Mouse (Mus musculus) heart, adult 9 months (tissue): ENCODE results near the gene Zbtb8os.

Experiments
- DNase-seq, 2 experiments: peaks; one replicate each; pipeline ENCODE4 v3.0.0; 2022; ENCODE audit warnings: low spot score in 2 of 2

The Zbtb8os gene

DNA sequence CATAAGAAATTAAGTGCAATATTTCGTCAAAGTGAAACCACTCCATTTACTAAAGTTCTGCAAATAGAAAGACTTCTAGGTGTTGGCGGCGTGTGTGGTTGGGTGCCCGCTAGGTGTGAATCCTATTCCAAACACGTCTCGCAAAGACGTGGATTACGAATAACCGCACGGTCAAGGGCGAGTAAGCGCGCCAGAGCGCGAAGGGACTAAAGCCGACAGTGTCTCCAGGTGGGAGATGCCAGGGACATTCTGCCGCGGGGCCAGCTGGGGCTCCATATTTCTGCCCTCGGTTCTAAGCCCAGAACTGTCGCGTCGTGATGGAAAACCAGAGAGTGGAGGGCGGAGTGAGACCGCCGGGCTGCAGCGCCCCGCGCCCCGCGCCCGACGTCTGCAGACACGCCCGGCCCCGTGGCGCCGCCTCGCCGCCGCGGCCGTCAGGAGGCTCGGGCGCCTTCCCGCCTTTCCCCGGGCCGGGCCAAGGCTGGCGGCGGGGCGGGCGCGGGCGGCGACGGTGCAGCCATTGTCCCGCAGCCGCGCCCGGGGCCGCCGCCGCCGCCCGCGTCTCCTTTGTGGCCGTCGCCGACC lies 41.6 kb downstream of the Zbtb8os start:
- DNase-seq = peak; percentile 40 to 48

- DNase-seq = peak in 1 of 2 experiments; percentile 44
Measured at GRCm38 (mm10) chr4:129377601-129378390, 42.3 kb downstream of the Zbtb8os start, which contains the start of gene Zbtb8a. TSS of gene Zbtb8a (minus strand) at chr4:129378116.

- DNase-seq = no peak
Measured at GRCm38 (mm10) chr4:129379805-129380204, 44.3 kb downstream of the Zbtb8os start.

DNA sequence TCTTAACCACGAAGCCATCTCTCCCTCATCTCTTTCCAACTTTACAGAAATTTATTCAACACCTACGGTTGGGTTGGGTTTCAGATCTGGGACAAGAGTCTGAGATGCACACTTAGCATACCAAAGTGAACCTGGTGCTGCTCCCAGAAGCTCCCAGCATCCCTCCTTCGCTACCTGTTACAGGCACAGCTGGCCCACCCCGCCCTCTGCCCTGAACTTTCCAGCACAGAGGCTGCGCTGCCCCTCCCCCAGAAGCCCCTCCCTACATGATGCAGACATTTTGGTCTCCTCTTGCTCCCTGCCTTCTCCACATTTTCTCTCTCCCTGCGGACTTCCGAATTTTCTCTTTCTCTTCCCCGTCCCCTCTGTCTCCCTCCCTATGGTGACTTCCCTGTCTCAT lies 45.7 kb downstream of the Zbtb8os start:
- no peak for DNase-seq

GRCm38 (mm10) chr4:129382029-129382428 lies 46.5 kb downstream of the Zbtb8os start:
- DNase-seq = no peak

GRCm38 (mm10) chr4:129382488-129382887 lies 47.0 kb downstream of the Zbtb8os start:
- DNase-seq = peak; percentile 73 to 79

GRCm38 (mm10) chr4:129383586-129383985 lies 48.1 kb downstream of the Zbtb8os start:
- DNase-seq = no peak

- DNase-seq = peak; percentile 68
Measured at GRCm38 (mm10) chr4:129384440-129384839, 48.9 kb downstream of the Zbtb8os start.

DNA sequence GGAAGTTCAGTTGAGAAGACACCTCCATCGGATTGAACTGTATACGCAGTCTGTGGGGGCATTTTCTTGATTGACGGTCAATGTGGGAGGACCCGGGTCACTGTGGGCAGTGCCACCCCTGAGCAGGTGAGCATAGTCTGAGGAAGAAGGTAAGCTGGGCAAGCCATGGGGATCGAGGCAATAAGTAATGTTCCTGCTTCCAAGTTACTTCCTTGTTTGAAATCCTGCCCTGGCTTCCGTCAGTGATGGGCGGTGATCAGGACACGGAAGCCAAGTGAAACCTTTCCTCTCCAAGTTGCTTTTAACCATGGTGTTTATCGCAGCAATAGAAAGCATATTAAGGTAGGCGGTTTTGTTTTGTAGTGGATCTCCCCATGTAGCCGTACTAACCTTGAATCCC lies 50.2 kb downstream of the Zbtb8os start:
- DNase-seq = no peak

- DNase-seq = no peak
Measured at GRCm38 (mm10) chr4:129386269-129386946, 50.9 kb downstream of the Zbtb8os start.

GRCm38 (mm10) chr4:129386989-129387388 lies 51.5 kb downstream of the Zbtb8os start:
- DNase-seq = no peak

GRCm38 (mm10) chr4:129388404-129388803 lies 52.9 kb downstream of the Zbtb8os start:
- DNase-seq = no peak

- no peak for DNase-seq
Measured at GRCm38 (mm10) chr4:129390216-129390743, 54.8 kb downstream of the Zbtb8os start.

DNA sequence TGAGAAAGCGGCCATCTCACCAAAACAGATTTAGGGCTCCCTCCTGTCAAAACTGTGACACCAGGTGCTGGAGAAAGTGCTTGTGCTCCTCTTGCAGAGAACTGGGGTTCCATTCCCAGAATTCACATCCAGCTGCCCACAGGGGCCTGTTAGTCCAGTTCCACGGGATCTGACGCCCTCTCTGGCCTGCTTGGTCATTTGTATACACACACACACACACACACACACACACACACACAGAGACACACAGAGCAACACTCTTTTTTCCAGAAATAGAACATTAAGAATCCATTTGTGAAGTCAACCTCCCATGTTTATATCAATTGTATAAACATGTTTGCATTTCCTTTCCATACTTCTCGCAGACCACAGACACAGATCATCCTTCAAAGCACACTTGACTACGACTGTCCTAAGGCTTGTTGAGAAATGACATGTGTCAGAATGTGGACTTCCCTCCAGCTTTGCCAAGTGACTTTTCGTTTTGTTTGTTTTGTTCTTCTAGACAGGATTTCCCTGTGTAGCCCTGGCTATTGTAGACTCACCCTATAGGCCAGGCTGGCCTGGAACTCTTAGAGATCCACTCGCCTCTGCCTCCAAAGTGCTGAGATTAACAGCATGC lies 55.6 kb downstream of the Zbtb8os start:
- DNase-seq = no peak

DNA sequence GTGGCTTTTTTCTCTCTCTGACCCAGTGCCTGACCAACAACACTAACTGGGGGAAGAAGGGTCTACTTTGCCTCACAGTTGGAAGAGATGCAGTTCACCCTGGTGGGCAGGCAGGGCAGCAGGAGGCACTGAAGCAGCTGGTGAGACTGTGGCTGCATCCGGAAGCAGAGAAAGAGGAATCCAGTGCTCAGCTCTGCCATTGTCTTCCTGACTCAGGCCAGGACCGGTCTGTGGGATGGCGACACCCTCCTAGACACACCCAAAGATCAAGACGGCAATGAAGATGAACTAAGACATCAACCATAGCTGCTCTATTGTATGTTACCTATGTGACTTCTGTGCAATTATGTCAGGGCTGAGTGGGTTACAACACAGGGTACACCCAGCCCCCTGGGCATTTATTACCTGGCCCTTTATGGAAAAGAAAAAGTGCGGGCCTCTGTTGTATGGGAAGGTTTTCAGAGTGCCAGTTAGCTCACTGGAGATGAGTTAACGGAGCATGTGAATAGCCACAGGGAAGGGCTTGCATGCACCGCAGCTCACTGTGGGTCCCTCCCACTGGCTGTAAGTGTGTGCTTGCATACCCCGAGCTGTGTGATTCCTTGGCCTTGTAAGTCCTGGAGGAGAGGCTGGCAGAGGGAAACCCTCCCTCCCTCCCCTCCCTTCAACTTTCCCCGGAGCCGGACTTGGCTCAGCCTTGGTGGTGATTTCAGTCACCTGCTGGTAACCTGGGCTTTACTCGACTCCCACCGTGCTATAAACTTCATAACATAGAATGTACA lies 58.8 kb downstream of the Zbtb8os start:
- no peak for DNase-seq

DNA sequence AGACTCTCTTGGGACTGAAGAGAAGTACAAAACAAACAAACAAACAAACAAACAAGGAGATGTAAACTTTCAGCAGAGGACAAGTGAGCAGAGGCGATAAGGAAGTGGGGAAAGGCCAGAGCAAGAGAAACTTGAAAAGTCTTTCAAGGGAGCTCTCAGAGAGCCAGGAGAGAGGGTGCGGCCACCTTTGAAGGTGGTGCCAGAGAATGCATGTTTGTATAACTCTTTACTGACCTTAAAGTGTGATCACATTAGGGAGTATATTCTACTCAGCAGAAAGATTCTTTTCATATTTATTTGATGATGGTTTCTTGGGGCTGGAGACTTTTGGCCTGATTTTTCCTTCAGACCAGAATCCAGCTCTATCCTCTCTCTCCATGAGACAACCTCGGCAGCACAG lies 61.5 kb downstream of the Zbtb8os start:
- DNase-seq = no peak

DNA sequence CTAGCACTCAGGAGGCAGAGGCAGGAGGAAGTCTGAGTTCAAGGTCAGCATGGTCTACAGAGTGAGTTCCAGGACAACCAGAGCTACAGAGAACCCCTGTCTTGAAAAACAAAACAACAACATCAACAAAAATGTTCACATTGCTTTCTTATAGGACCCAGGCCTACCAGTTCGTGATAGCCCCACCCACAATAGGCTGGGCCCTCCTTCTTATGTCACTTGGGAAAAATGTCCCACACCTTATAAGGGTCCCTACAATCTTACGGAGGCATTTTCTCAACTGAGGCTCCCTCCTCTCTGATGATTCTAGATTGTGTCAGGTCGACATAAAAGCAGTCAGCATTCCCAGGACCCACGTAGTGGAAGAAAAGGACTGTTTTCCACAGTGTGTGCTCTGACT lies 64.3 kb downstream of the Zbtb8os start:
- no peak for DNase-seq
